Mouse (Mus musculus) small intestine, adult 2 months (tissue): ENCODE results near the gene Rpl10-ps3.

ENCODE experiments used
- CTCF ChIP-seq: fragments of 200-500 bp; IDR thresholded peaks from 2 replicates; pipeline ENCODE4 v1.5.1; 2012; ENCODE audit warnings: low read depth, mild to moderate bottlenecking, control low read depth, inconsistent platforms, low read length, moderate library complexity, mixed read lengths; ENCODE audit not compliant: insufficient replicate concordance, insufficient read length; ENCODE audit errors: extremely low read depth
- POLR2A ChIP-seq: fragments of 200-500 bp; IDR thresholded peaks from 2 replicates; pipeline ENCODE4 v1.6.1; 2012; ENCODE audit warnings: low read depth, mild to moderate bottlenecking, control low read depth, inconsistent platforms, low read length, moderate library complexity

DNA sequence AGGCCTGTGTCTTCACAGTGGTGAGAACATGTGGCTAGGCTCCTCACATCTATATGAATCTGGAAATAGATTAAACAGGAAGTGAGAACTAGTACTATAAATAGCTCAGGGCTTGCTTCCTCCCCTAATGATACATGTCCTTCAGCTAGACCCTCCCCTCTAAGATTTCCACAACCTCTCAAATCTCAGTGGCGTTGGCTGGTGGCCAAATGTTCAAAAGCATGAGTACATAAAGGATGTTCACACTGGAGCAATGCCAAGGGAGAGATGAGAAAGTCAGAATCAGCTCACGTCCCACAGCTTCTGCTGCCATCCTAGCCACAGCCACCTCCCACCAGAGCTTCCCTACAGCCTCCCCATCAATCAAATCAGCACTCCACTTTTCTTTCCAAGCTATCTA lies 46.4 kb downstream of the Rpl10-ps3 start:
- TF ChIP-seq CTCF (no peak), POLR2A (no peak)
